10 mouse cellular contexts compared by ENCODE assay signal in the genomic region with DNA sequence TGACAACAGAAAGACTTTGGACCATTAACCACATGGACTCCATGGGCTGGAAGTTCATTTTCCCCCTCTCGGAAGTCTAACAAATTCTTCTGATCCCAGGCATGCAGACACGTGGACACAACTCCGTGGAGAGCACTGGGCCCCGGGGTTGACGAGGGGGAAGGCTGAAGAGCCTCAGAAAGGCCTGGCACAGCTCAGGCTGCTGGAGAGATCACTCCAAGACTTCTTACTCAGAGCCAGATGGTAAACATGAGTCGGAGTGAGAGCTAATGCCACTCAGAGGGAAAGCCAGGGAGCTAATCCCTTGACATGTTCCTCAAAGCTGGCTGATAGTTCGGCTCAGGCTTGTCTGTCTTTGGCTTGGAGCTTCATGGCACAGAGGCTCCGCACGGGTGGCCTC. TPM values are rescaled to one million over a fixed set of nuclear protein-coding genes. Genes with fewer than 3 reads are reported as not detected.
DNase-seq lines count a peak whose midpoint lies in the region; ATAC-seq lines count a peak whose summit lies in the region.
"Had no signal": no experiment of that assay in that cellular context is flagged by ENCODE, and none has a peak within 500 bp of the region (broad histone marks: within the 10 kb centered on the region; RNA-seq: fewer than 3 reads in every experiment).

No protein-coding gene starts in this region.

- 15% methylated on average over 9 of the region's 9 CpGs for WGBS in embryonic facial prominence, embryonic 15.5 days
- 30% methylated on average over 9 of the region's 9 CpGs for WGBS in lung, embryonic 15.5 days
- WGBS in stomach, embryonic 15.5 days, result 26% methylated on average over 9 of the region's 9 CpGs

- H3K9ac ChIP-seq in embryonic facial prominence, embryonic 15.5 days, result no peak overlapping the region
- H3K9ac ChIP-seq in lung, embryonic 15.5 days, result no peak overlapping the region
- no peak overlapping the region for H3K9ac ChIP-seq in stomach, embryonic 15.5 days

- H3K4me2 ChIP-seq in embryonic facial prominence, embryonic 15.5 days (replicated peaks), result peak overlapping the region; percentile 34
- peak overlapping the region; percentile 36; the same call in 1 of the 2 replicates for H3K4me2 ChIP-seq in lung, embryonic 15.5 days
- H3K4me2 ChIP-seq in stomach, embryonic 15.5 days, result peak overlapping the region; percentile 8; the same call in 1 of the 2 replicates

- peaks cover 13% of the 10 kb centered on the region for H3K27me3 ChIP-seq in embryonic facial prominence, embryonic 15.5 days
- peaks cover 4% of the 10 kb centered on the region; the same call in 1 of the 2 replicates for H3K27me3 ChIP-seq in lung, embryonic 15.5 days
- H3K27me3 ChIP-seq in stomach, embryonic 15.5 days (replicated peaks), result peaks cover 7% of the 10 kb centered on the region; the same call in 1 of the 2 replicates

- H3K36me3 ChIP-seq in embryonic facial prominence, embryonic 15.5 days, result no peaks in the 10 kb centered on the region
- H3K36me3 ChIP-seq in lung, embryonic 15.5 days, result peaks cover 7% of the 10 kb centered on the region
- no peaks in the 10 kb centered on the region for H3K36me3 ChIP-seq in stomach, embryonic 15.5 days

- peak overlapping the region; percentile 65 for H3K27ac ChIP-seq in embryonic facial prominence, embryonic 15.5 days (replicated peaks)
- H3K27ac ChIP-seq in lung, embryonic 15.5 days, result peak overlapping the region; percentile 64
- H3K27ac ChIP-seq in stomach, embryonic 15.5 days, result peak overlapping the region; percentile 9; the same call in 1 of the 2 replicates

- peak; percentile 82 for ATAC-seq in embryonic facial prominence, embryonic 15.5 days (ENCODE audit: insufficient number of reproducible peaks, low FRiP score, low TSS enrichment, low read depth)
- peak; percentile 61; the same call in 1 of the 2 replicates for ATAC-seq in lung, embryonic 15.5 days (ENCODE audit: borderline replicate concordance, extremely low read depth, low FRiP score, low TSS enrichment)
- peak; percentile 50 for ATAC-seq in stomach, embryonic 15.5 days (ENCODE audit: insufficient read depth, low FRiP score, low read depth)

- H3K4me1 ChIP-seq in embryonic facial prominence, embryonic 15.5 days, result peaks cover 32% of the 10 kb centered on the region
- H3K4me1 ChIP-seq in lung, embryonic 15.5 days, result peaks cover 20% of the 10 kb centered on the region
- peaks cover 17% of the 10 kb centered on the region for H3K4me1 ChIP-seq in stomach, embryonic 15.5 days

- intact Hi-C loops in left cerebral cortex, postnatal 4 days (cut with DNase I), result no loop called here
- intact Hi-C loops in left cerebral cortex, postnatal 14 days (cut with DNase I), result no loop called here

- H3K9me3 ChIP-seq in embryonic facial prominence, embryonic 15.5 days (replicated peaks), result no peaks in the 10 kb centered on the region
- H3K9me3 ChIP-seq in lung, embryonic 15.5 days, result no peaks in the 10 kb centered on the region
- H3K9me3 ChIP-seq in stomach, embryonic 15.5 days, result no peaks in the 10 kb centered on the region

- no peak overlapping the region for H3K4me3 ChIP-seq in embryonic facial prominence, embryonic 15.5 days (replicated peaks)
- no peak overlapping the region for H3K4me3 ChIP-seq in lung, embryonic 15.5 days
- H3K4me3 ChIP-seq in stomach, embryonic 15.5 days (replicated peaks), result no peak overlapping the region
- H3K4me3 ChIP-seq: erythroblast, embryonic 14.5 days had no signal

- peak; percentile 51 for DNase-seq in left cerebral cortex, postnatal 4 days
- no peak for DNase-seq in left cerebral cortex, adult 11 months (ENCODE audit: low spot score)
- DNase-seq in left cerebral cortex, postnatal 14 days (ENCODE audit: low spot score in 2 of 2), result no peak
- no peak for DNase-seq in gastrocnemius, postnatal 25 days

RNA-seq across cellular contexts. Expression of a gene that starts 14.0 kb away (rescaled TPM):
- total RNA-seq in left cerebral cortex, postnatal 4 days (2021), result not detected
- not detected in 2 replicates for polyA plus RNA-seq in embryonic facial prominence, embryonic 15.5 days (2015; fragmentation: Nextera tagmentation; extraction: Ambion mirVana)
- not detected in 2 replicates for polyA plus RNA-seq in lung, embryonic 15.5 days (2015; fragmentation: Nextera tagmentation; extraction: Ambion mirVana)
- polyA plus RNA-seq in stomach, embryonic 15.5 days (2015; fragmentation: Nextera tagmentation; extraction: Ambion mirVana), result not detected in 2 replicates
- total RNA-seq in left cerebral cortex, postnatal 14 days (2021), result under 1 TPM; 0.44 to 0.48 TPM
- total RNA-seq in gastrocnemius, postnatal 25 days (2021), result not detected
- total RNA-seq: hematopoietic stem cell, adult 5-6 weeks had no signal
- polyA plus RNA-seq: erythroblast, embryonic 14.5 days; liver, embryonic 16.5 days had no signal

RNA-seq across cellular contexts. Expression of a gene that starts 24.7 kb away (rescaled TPM):
- 1 to 10 TPM in 1 of 2 experiments, under 1 TPM in 1; 0.28 to 1.1 TPM for total RNA-seq in left cerebral cortex, postnatal 4 days (2021)
- polyA plus RNA-seq in embryonic facial prominence, embryonic 15.5 days (2015; fragmentation: Nextera tagmentation; extraction: Ambion mirVana), result 3.5 and 6.0 TPM in 2 replicates
- 1.5 and 1.9 TPM in 2 replicates for polyA plus RNA-seq in lung, embryonic 15.5 days (2015; fragmentation: Nextera tagmentation; extraction: Ambion mirVana)
- 0.30 and 0.43 TPM in 2 replicates for polyA plus RNA-seq in stomach, embryonic 15.5 days (2015; fragmentation: Nextera tagmentation; extraction: Ambion mirVana)
- 1 to 10 TPM in 1 of 2 experiments, under 1 TPM in 1; 0.93 to 1.4 TPM for total RNA-seq in left cerebral cortex, postnatal 14 days (2021)
- total RNA-seq in gastrocnemius, postnatal 25 days (2021), result not detected
- total RNA-seq: hematopoietic stem cell, adult 5-6 weeks had no signal
- polyA plus RNA-seq: erythroblast, embryonic 14.5 days had no signal

RNA-seq across cellular contexts. Expression of a gene that starts 36.2 kb away (rescaled TPM):
- 10 to 100 TPM; 22.0 to 26.1 TPM for total RNA-seq in left cerebral cortex, postnatal 4 days (2021)
- polyA plus RNA-seq in embryonic facial prominence, embryonic 15.5 days (2015; fragmentation: Nextera tagmentation; extraction: Ambion mirVana), result 110 and 118 TPM in 2 replicates
- 174 and 186 TPM in 2 replicates for polyA plus RNA-seq in lung, embryonic 15.5 days (2015; fragmentation: Nextera tagmentation; extraction: Ambion mirVana)
- 115 and 124 TPM in 2 replicates for polyA plus RNA-seq in stomach, embryonic 15.5 days (2015; fragmentation: Nextera tagmentation; extraction: Ambion mirVana)
- 1 to 10 TPM; 9.2 to 10.0 TPM for total RNA-seq in left cerebral cortex, postnatal 14 days (2021)
- total RNA-seq in gastrocnemius, postnatal 25 days (2021), result 1 to 10 TPM; 1.3 to 2.1 TPM

RNA-seq across cellular contexts. Expression of a gene that starts 36.4 kb away (rescaled TPM):
- not detected for total RNA-seq in left cerebral cortex, postnatal 4 days (2021)
- polyA plus RNA-seq in embryonic facial prominence, embryonic 15.5 days (2015; fragmentation: Nextera tagmentation; extraction: Ambion mirVana), result not detected in 2 replicates
- polyA plus RNA-seq in lung, embryonic 15.5 days (2015; fragmentation: Nextera tagmentation; extraction: Ambion mirVana), result 0.34 TPM in 1 of 2 replicates, not detected in the other
- not detected in 2 replicates for polyA plus RNA-seq in stomach, embryonic 15.5 days (2015; fragmentation: Nextera tagmentation; extraction: Ambion mirVana)
- under 1 TPM in 1 of 2 experiments, not detected in 1; 0.33 TPM for total RNA-seq in left cerebral cortex, postnatal 14 days (2021)
- not detected for total RNA-seq in gastrocnemius, postnatal 25 days (2021)
- total RNA-seq: hematopoietic stem cell, adult 5-6 weeks had no signal
- polyA plus RNA-seq: erythroblast, embryonic 14.5 days; liver, embryonic 16.5 days had no signal

RNA-seq across cellular contexts. Expression of a gene that starts 54.9 kb away (rescaled TPM):
- total RNA-seq in left cerebral cortex, postnatal 4 days (2021), result 100 to 1,000 TPM; 101 to 102 TPM
- polyA plus RNA-seq in embryonic facial prominence, embryonic 15.5 days (2015; fragmentation: Nextera tagmentation; extraction: Ambion mirVana), result 4.4 and 4.6 TPM in 2 replicates
- polyA plus RNA-seq in lung, embryonic 15.5 days (2015; fragmentation: Nextera tagmentation; extraction: Ambion mirVana), result 1.4 and 1.8 TPM in 2 replicates
- 1.6 and 2.3 TPM in 2 replicates for polyA plus RNA-seq in stomach, embryonic 15.5 days (2015; fragmentation: Nextera tagmentation; extraction: Ambion mirVana)
- 10 to 100 TPM; 83.1 to 91.8 TPM for total RNA-seq in left cerebral cortex, postnatal 14 days (2021)
- total RNA-seq in gastrocnemius, postnatal 25 days (2021), result under 1 TPM; 0.08 to 0.61 TPM
- total RNA-seq: hematopoietic stem cell, adult 5-6 weeks had no signal
- polyA plus RNA-seq: erythroblast, embryonic 14.5 days had no signal

Comparison
In these comparisons a context has a peak if more than half of its experiments do, and no peak if none do; other contexts are left out.
1. H3K27ac ChIP-seq: peak in every context shown above with its lines; median percentile 65 in embryonic facial prominence, embryonic 15.5 days; 64 in lung, embryonic 15.5 days; 9 in stomach, embryonic 15.5 days.